Mouse (Mus musculus): ENCODE measurements at regions not wholly inside any gene's neighbourhood (a gene's known extent, or its start where the extent isn't known, plus 50 kb on each side); places are given as distances from the start of the nearest gene placed in this dataset.
"Not testable (repeated sequence)": the region's sequence is repeated elsewhere in the genome, so short reads cannot be mapped to it uniquely, and the experiment has no call there.

DNA sequence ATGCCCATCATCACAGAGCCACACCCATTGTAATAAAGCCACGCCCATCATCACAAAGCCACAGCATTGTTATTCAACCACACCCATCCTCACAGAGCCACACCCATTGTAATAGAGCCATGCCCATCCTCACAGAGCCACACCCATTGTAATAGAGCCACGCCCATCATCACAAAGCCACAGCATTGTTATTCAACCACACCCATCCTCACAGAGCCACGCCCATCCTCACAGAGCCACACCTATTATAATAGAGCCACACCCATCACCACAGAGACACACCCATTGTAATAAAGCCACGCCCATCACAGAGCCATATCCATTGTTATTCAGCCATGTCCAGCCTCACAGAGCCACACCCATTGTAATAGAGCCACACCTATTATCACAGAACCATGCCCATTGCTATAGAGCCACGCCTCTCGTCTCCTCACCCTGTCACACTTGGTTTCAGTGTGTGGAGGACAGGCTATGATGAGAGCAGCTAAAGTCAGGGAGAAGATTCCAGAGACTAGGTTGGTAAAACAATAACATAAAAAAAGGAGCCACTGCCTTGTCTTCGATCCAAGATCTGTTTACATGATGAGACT is 85.6 kb downstream of the Gxylt1 start:
- no peak for DNase-seq (ENCODE audit: extremely low spot score in 1 of 2, low spot score in 1 of 2)

DNA sequence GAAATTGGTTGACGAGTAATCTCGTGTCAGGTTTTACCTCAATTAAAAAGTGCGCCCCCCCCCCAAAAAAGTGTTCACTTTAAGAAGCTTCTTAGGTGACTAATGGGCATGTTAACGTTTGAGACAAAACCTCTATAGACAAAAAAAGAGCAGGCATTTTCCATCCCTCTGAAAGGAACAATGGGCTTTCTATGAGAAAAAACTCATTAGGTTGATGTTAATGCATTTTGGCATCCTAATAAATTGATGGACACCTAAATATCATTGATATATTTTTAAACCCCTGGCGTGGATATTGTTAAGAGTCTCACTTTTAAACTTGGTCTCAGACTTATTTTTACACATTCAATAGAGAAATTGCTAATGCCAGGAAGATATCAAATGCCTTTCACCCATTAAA is 98.8 kb downstream of the Gxylt1 start:
- DNase-seq (ENCODE audit: extremely low spot score in 1 of 2, low spot score in 1 of 2) = no peak

- DNase-seq (ENCODE audit: extremely low spot score in 1 of 2, low spot score in 1 of 2) = no peak
These were observed 106.2 kb downstream of the Gxylt1 start for GRCm38 (mm10) chr15:93168784-93169183.

DNA sequence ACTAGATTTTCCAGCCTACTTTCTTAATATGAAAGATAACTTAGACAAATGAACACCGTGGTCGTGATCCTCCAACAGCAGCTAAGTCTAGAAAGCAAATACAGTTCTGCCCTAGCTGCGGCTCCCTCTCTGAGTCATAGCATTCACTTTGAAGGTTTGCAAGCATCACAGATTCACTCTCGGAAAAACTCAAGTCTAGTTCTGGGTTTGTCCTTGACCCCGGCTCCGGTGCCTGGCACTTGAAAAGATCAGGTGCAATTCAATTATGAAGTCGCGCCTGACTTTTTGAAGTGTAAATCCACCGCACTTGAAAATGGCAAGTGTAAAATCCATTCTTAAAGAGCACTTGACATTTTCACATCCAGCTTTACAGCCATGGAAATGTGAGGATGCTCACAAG is 107.5 kb downstream of the Gxylt1 start:
- no peak for DNase-seq (ENCODE audit: extremely low spot score in 1 of 2, low spot score in 1 of 2)

DNA sequence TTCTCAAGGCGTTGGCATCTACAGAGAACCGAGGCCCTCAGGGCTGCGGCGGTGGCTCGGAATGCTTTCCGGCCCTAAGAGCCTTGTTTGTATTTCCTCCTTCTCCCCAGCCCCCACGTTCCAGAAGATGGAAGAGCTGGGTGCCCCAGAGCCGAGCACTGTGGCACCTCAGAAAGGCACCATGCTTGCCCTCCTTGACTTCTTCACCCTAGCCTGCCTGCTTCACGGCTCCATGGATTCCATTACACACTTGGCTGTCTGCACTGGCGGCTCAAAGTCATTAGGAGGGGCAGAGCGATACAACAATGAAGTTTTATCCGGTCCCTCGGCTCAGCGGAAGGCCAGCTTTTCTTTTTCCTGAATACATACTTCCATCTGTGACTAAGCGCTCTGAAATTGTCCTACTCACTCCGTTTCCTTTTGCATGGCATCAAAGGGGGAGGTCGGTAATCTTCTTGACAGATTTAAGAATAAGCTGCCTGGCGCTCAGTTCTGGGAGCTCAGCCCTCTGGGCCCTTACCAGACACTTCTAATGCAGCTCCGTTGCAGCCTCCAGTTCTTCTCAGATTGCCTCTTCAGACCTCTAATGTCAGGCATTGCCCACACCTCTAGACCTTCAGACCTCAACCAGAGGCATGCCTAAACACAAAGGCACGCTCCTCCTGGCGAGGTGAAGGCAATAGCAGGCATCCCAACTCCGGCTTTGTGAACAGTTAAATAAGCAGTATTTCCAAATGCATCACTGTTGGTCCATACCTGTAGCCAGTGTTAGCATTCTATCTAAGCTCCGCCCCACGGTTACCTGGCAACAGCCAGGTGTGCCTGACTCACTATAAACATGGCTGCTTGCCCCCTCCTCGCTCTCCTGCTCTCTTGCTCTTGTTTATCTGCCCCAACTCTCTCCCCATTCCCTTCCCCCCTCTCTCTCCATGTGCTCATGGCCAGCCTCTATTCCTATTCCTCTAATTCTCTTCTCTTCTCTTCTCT is 112.8 kb downstream of the Gxylt1 start:
- DNase-seq (ENCODE audit: extremely low spot score in 1 of 2, low spot score in 1 of 2) = peak in 1 of 2 experiments; percentile 9

GRCm38 (mm10) chr15:93161329-93161728 is 113.7 kb downstream of the Gxylt1 start:
- DNase-seq (ENCODE audit: extremely low spot score in 1 of 2, low spot score in 1 of 2) = no peak

GRCm38 (mm10) chr15:93155756-93156155 is 119.2 kb downstream of the Gxylt1 start:
- no peak for DNase-seq (ENCODE audit: extremely low spot score in 1 of 2, low spot score in 1 of 2)

DNA sequence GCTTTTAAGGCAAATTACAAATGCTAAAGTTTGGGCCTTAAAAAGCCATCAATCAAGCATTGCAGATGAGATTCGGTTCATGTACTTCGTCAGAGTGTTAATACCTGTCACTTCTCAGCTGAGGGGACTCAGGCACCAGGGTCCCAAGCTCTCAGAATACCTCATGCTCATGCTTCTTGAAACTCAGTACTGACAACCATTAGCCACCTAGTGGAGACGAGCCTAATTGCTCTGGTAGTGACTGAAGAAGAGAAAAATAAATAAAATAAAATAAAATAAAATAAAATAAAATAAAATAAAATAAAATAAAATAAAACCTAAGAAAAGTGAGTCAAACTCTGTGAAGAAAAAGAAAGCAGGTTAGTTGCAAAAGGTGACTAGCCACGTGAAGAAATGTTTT is 121.0 kb downstream of the Gxylt1 start:
- peak in 1 of 2 experiments; percentile 23 for DNase-seq (ENCODE audit: extremely low spot score in 1 of 2, low spot score in 1 of 2)

- no peak for DNase-seq (ENCODE audit: extremely low spot score in 1 of 2, low spot score in 1 of 2)
These were observed 130.1 kb downstream of the Gxylt1 start for GRCm38 (mm10) chr15:93144899-93145298.

DNA sequence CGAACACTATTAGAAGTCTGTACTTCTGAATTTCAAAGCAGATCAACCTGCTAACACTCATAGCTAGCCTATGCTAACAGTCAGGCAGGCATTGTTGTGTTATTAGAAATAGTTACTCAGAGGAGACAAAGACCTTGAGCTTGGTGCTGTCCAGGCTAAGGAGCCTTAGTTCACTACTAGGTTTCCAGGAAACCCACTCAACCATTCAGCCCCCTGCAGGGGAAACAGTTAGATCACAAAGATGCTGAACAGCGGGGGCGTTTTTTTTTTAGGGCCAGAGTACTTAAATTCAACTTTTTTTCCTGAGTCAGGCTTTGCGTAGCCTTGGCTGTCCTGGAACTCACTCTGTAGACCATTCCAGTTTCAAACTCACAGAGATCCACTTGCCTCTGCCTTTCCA is 130.7 kb downstream of the Gxylt1 start:
- no peak for DNase-seq (ENCODE audit: extremely low spot score in 1 of 2, low spot score in 1 of 2)

GRCm38 (mm10) chr15:93133379-93133778 is 141.6 kb downstream of the Gxylt1 start:
- peak in 1 of 2 experiments; percentile 46 for DNase-seq (ENCODE audit: extremely low spot score in 1 of 2, low spot score in 1 of 2)

GRCm38 (mm10) chr15:93131056-93131455 is 143.9 kb downstream of the Gxylt1 start:
- no peak for DNase-seq (ENCODE audit: extremely low spot score in 1 of 2, low spot score in 1 of 2)

DNA sequence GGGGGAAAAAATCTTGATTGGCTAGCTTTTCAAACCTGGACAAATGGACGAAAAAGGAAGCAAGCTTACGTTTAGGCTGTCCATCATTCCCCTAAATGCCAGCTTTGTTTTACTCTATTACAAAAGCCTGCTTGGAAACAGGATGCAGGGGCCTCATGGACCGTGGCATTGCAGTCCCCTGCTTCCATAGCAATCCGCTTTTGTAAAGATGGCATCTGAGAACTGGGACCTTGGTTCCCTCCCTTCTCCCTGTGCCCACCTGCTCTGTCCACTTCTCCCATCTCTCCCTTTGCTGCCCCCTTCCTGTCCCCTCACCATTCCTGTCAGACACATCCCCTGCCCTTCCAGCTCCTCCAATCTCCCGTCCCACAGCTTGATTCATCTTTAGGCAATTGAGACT is 149.7 kb downstream of the Gxylt1 start:
- no peak for DNase-seq (ENCODE audit: extremely low spot score in 1 of 2, low spot score in 1 of 2)

- DNase-seq (ENCODE audit: extremely low spot score in 1 of 2, low spot score in 1 of 2) = no peak
These were observed 153.8 kb downstream of the Gxylt1 start for GRCm38 (mm10) chr15:93121156-93121555.

DNA sequence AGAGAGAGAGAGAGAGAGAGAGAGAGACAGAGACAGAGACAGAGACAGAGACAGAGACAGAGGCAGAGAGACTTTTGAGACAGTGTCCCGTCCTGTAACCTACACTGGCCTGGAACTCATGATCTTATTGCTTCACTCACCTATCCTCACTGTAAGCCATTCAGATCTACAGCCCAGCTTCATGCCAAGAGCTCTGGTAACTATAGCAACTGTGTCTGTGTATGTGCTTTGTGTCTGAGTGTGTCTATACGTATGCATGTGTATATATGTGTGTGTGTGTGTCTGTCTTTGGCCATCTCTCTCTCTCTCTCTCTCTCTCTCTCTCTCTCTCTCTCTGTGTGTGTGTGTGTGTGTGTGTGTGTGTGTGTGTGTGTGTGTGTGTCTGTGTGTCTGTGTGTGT is 157.2 kb downstream of the Gxylt1 start:
- DNase-seq (ENCODE audit: extremely low spot score in 1 of 2, low spot score in 1 of 2) = not testable (repeated sequence)

DNA sequence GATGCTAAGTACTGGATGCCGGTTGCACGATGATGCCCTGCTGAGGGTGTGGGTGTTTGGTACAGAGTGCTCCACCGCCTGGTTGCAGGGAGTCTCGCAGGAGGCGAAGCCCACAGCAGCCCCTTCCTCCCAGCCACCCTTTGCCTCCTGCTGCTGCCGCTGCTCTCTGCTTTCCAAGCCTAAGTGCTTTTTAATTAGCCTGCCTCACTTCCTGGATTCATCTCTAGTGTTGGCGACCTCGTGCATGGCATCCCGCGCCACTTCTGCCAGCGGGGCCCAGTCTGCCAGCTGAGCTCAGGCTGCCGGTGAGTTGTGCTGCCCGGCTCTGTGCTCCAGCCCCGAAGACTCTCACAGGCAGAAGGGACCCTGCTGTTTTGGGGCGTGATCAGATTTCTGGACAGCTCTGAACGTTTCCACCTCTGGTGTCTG is 159.3 kb downstream of the Gxylt1 start:
- DNase-seq (ENCODE audit: extremely low spot score in 1 of 2, low spot score in 1 of 2) = peak in 1 of 2 experiments; percentile 32

DNA sequence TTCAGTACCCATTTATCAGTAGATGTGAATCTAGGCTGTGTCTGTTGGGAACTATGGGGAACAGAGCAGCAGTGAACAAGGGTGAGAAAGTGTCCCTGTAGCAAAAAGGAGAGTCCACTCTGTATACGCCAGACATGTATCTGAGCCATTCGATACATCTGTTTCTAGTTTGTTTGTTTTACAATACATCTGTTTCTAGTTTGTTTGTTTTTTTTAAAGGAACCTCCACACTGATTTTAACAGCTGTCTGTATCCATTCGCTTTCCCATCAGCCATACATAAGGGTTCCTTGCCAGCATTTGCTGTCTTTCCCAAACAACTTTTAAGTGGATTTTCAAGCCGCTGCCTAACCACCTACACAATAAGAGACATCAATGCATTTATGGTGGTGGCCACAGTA is 170.0 kb downstream of the Gxylt1 start:
- no peak for DNase-seq (ENCODE audit: extremely low spot score in 1 of 2, low spot score in 1 of 2)

- DNase-seq (ENCODE audit: extremely low spot score in 1 of 2, low spot score in 1 of 2) = no peak
These were observed 171.6 kb downstream of the Gxylt1 start for GRCm38 (mm10) chr15:93103426-93103825.

GRCm38 (mm10) chr15:93101881-93102280 is 173.1 kb downstream of the Gxylt1 start:
- DNase-seq (ENCODE audit: extremely low spot score in 1 of 2, low spot score in 1 of 2) = peak in 1 of 2 experiments; percentile 14

DNA sequence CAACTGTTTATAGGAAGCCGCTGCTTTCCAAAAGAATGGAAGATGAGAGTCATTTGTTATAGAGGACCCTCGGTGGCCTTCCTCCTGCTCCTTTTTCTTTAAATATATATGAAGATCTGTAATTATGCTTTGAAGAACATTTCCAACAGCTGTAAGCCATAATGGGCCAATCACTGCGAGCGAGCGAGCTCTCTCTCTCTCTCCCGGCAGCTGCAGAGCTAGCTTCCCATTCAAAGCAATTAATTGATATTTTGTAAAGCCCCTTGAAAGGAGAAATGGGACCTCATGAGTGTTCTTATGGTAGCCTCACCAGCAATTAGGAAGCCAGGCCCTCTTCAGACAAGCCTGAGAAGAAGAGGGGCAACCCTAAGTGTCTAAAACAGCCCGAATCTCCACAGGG is 174.1 kb downstream of the Gxylt1 start:
- no peak for DNase-seq (ENCODE audit: extremely low spot score in 1 of 2, low spot score in 1 of 2)

GRCm38 (mm10) chr15:93099840-93100239 is 175.1 kb downstream of the Gxylt1 start:
- no peak for DNase-seq (ENCODE audit: extremely low spot score in 1 of 2, low spot score in 1 of 2)

DNA sequence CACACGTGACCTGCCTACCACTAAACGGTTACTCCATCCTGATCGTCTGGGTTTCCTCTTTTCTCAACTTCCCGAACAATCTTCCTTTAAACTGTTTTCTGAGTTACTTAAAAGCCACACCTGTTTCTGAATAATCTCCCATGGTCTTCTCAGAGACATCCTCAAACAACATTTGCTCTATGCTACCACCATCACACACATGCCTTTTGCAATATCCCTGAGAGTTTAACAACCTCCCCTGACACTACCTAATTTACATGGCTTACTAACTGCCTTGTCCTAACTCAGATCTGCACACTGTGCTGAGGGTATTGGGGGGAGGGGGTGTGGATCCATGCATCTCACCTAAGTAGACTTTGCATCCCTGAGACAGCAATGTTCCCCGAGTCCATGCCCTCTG is 178.6 kb downstream of the Gxylt1 start:
- no peak for DNase-seq (ENCODE audit: extremely low spot score in 1 of 2, low spot score in 1 of 2)
